Mouse (Mus musculus) spleen, adult 2 months (tissue): ENCODE measurements around the gene Ccm2l.

Experiments used
- CTCF ChIP-seq: fragments of 200-500 bp; IDR thresholded peaks from 2 replicates; pipeline ENCODE4 v1.5.1; 2011; ENCODE audit warnings: mild to moderate bottlenecking, inconsistent platforms; ENCODE audit not compliant: insufficient read depth, insufficient read length, insufficient replicate concordance; ENCODE audit errors: extremely low read depth
- POLR2A ChIP-seq: fragments of 200-500 bp; IDR thresholded peaks from 2 replicates; pipeline ENCODE4 v1.6.1; 2011; ENCODE audit warnings: low read depth, low read length, inconsistent platforms

- TF ChIP-seq CTCF (peak; percentile 11; the same call in 1 of the 2 replicates), POLR2A (no peak)
Observed at GRCm38 (mm10) chr2:153032083-153032842, 33.5 kb upstream of the Ccm2l start.
